Mouse (Mus musculus): ENCODE data around the gene Ssbp2. TPM values are rescaled to one million over a fixed set of nuclear protein-coding genes. Genes with fewer than 3 reads are reported as not detected.

Ssbp2 gene
- polyA plus RNA-seq, 2 experiments: 118 to 174 TPM

GRCm38 (mm10) chr13:91520968-91521367, 60.9 kb downstream of the Ssbp2 start:
- DNase-seq (ENCODE audit: low spot score) (no peak), ATAC-seq (ENCODE audit: low FRiP score, low read depth) (no peak)
- Histone ChIP-seq H3K4me1 (ENCODE audit: control insufficient read depth, insufficient read depth, low read length) (peaks cover 12% of the 10 kb centered on the region), H3K27ac (replicated peaks; ENCODE audit: low read depth, low read length) (no peak overlapping the region), H3K36me3 (ENCODE audit: control insufficient read depth, insufficient read depth, low read length) (0 out of 2 replicates have a peak, but pooled peaks cover 7% of the 10 kb centered on the region), H3K9ac (ENCODE audit: low read depth, low read length, severe bottlenecking) (no peak overlapping the region), H3K4me2 (replicated peaks; ENCODE audit: low read depth, low read length, severe bottlenecking) (no peak overlapping the region), H3K9me3 (ENCODE audit: control insufficient read depth, low read length) (no peaks in the 10 kb centered on the region), H3K4me3 (replicated peaks; ENCODE audit: low read length) (no peak overlapping the region), H3K27me3 (ENCODE audit: control insufficient read depth, insufficient read depth, low read length) (no peaks in the 10 kb centered on the region)
- TF ChIP-seq POLR2A (IDR thresholded peaks at IDR 0.05; ENCODE audit: borderline replicate concordance, extremely low read depth, insufficient read depth, insufficient read length): no peak
- 100% methylated on average over 1 of the region's 1 CpGs for WGBS

- Histone ChIP-seq H3K27ac (replicated peaks; ENCODE audit: low read depth, low read length) (no peak overlapping the region), H3K9me3 (ENCODE audit: control insufficient read depth, low read length) (no peaks in the 10 kb centered on the region), H3K36me3 (ENCODE audit: control insufficient read depth, insufficient read depth, low read length) (peaks cover 20% of the 10 kb centered on the region), H3K4me2 (replicated peaks; ENCODE audit: low read depth, low read length, severe bottlenecking) (no peak overlapping the region), H3K4me1 (ENCODE audit: control insufficient read depth, insufficient read depth, low read length) (no peaks in the 10 kb centered on the region; the same call in 1 of the 2 replicates), H3K27me3 (ENCODE audit: control insufficient read depth, insufficient read depth, low read length) (no peaks in the 10 kb centered on the region), H3K4me3 (replicated peaks; ENCODE audit: low read length) (no peak overlapping the region), H3K9ac (ENCODE audit: low read depth, low read length, severe bottlenecking) (no peak overlapping the region)
- WGBS: 90% methylated on average over 12 of the region's 12 CpGs
- no peak for TF ChIP-seq POLR2A (IDR thresholded peaks at IDR 0.05; ENCODE audit: borderline replicate concordance, extremely low read depth, insufficient read depth, insufficient read length)
- no peak for DNase-seq (ENCODE audit: low spot score)
- ATAC-seq (ENCODE audit: low FRiP score, low read depth): no peak
Observed at GRCm38 (mm10) chr13:91526058-91526457, 66.0 kb downstream of the Ssbp2 start.

GRCm38 (mm10) chr13:91529821-91530220, 69.7 kb downstream of the Ssbp2 start:
- H3K27me3 ChIP-seq (ENCODE audit: control insufficient read depth, insufficient read depth, low read length): no peaks in the 10 kb centered on the region
- H3K27ac ChIP-seq (replicated peaks; ENCODE audit: low read depth, low read length): no peak overlapping the region
- 93% methylated on average over 3 of the region's 3 CpGs for WGBS
- H3K4me2 ChIP-seq (replicated peaks; ENCODE audit: low read depth, low read length, severe bottlenecking): no peak overlapping the region
- H3K4me1 ChIP-seq (ENCODE audit: control insufficient read depth, insufficient read depth, low read length): no peaks in the 10 kb centered on the region
- ATAC-seq (ENCODE audit: low FRiP score, low read depth): no peak
- no peak for TF ChIP-seq POLR2A (IDR thresholded peaks at IDR 0.05; ENCODE audit: borderline replicate concordance, extremely low read depth, insufficient read depth, insufficient read length)
- H3K36me3 ChIP-seq (ENCODE audit: control insufficient read depth, insufficient read depth, low read length): peaks cover 35% of the 10 kb centered on the region
- 0 out of 2 replicates have a peak, but pooled peaks cover 3% of the 10 kb centered on the region for H3K9me3 ChIP-seq (ENCODE audit: control insufficient read depth, low read length)
- no peak for DNase-seq (ENCODE audit: low spot score)
- no peak overlapping the region for H3K4me3 ChIP-seq (replicated peaks; ENCODE audit: low read length)
- H3K9ac ChIP-seq (ENCODE audit: low read depth, low read length, severe bottlenecking): no peak overlapping the region

GRCm38 (mm10) chr13:91536711-91537110, 76.6 kb downstream of the Ssbp2 start:
- ATAC-seq (ENCODE audit: low FRiP score, low read depth): no peak
- no peak for TF ChIP-seq POLR2A (IDR thresholded peaks at IDR 0.05; ENCODE audit: borderline replicate concordance, extremely low read depth, insufficient read depth, insufficient read length)
- H3K36me3 ChIP-seq (ENCODE audit: control insufficient read depth, insufficient read depth, low read length): peaks cover 42% of the 10 kb centered on the region
- H3K4me1 ChIP-seq (ENCODE audit: control insufficient read depth, insufficient read depth, low read length): no peaks in the 10 kb centered on the region
- H3K27me3 ChIP-seq (ENCODE audit: control insufficient read depth, insufficient read depth, low read length): no peaks in the 10 kb centered on the region
- H3K4me3 ChIP-seq (replicated peaks; ENCODE audit: low read length): no peak overlapping the region
- 0 out of 2 replicates have a peak, but pooled peaks cover 3% of the 10 kb centered on the region for H3K9me3 ChIP-seq (ENCODE audit: control insufficient read depth, low read length)
- no peak for DNase-seq (ENCODE audit: low spot score)
- no peak overlapping the region for H3K27ac ChIP-seq (replicated peaks; ENCODE audit: low read depth, low read length)
- no peak overlapping the region for H3K4me2 ChIP-seq (replicated peaks; ENCODE audit: low read depth, low read length, severe bottlenecking)
- WGBS: 84% methylated on average over 3 of the region's 3 CpGs
- H3K9ac ChIP-seq (ENCODE audit: low read depth, low read length, severe bottlenecking): no peak overlapping the region

- no peak overlapping the region for H3K9ac ChIP-seq (ENCODE audit: low read depth, low read length, severe bottlenecking)
- H3K4me2 ChIP-seq (replicated peaks; ENCODE audit: low read depth, low read length, severe bottlenecking): no peak overlapping the region
- H3K27ac ChIP-seq (replicated peaks; ENCODE audit: low read depth, low read length): no peak overlapping the region
- H3K9me3 ChIP-seq (ENCODE audit: control insufficient read depth, low read length): no peaks in the 10 kb centered on the region
- H3K4me1 ChIP-seq (ENCODE audit: control insufficient read depth, insufficient read depth, low read length): no peaks in the 10 kb centered on the region
- H3K36me3 ChIP-seq (ENCODE audit: control insufficient read depth, insufficient read depth, low read length): peaks cover 31% of the 10 kb centered on the region
- ATAC-seq (ENCODE audit: low FRiP score, low read depth) (no peak), DNase-seq (ENCODE audit: low spot score) (no peak)
- H3K27me3 ChIP-seq (ENCODE audit: control insufficient read depth, insufficient read depth, low read length): no peaks in the 10 kb centered on the region
- no peak for TF ChIP-seq POLR2A (IDR thresholded peaks at IDR 0.05; ENCODE audit: borderline replicate concordance, extremely low read depth, insufficient read depth, insufficient read length)
- WGBS: 96% methylated on average over 2 of the region's 2 CpGs
- H3K4me3 ChIP-seq (replicated peaks; ENCODE audit: low read length): no peak overlapping the region
Observed at GRCm38 (mm10) chr13:91540145-91541068, 80.3 kb downstream of the Ssbp2 start.
